Mouse (Mus musculus) central nervous system, embryonic 18 days (tissue): ENCODE data around the gene Tnni3. TPM values are rescaled to one million over a fixed set of nuclear protein-coding genes. Genes with fewer than 3 reads are reported as not detected.

Source experiments
- polyA plus RNA-seq: library from polyadenylated mRNA; depleted of rRNA; stranded (reverse); fragments of >200 nt; gene quantifications from 2 replicates; pipeline ENCODE4 v1.2.3, GENCODE M21; 2012; rRNA removed

Gene Tnni3
- polyA plus RNA-seq = 3.9 and 4.7 TPM in 2 replicates

GRCm38 (mm10) chr7:4524212-4524922 is at the start of gene Tnni3:
Gene Tnni3, minus strand, starts transcription at chr7:4524229.

GRCm38 (mm10) chr7:4547221-4547641 is 23.2 kb upstream of the Tnni3 start, which contains the start of gene Syt5:
Gene Syt5, minus strand, starts transcription at chr7:4547541.

GRCm38 (mm10) chr7:4532005-4532729 is 8.1 kb upstream of the Tnni3 start, which contains the start of gene Dnaaf3:
Gene Dnaaf3, minus strand, starts transcription at chr7:4532453.

GRCm38 (mm10) chr7:4516332-4517050 is 7.5 kb downstream of the Tnni3 start, which contains the start of gene Tnnt1:
Gene Tnnt1, minus strand, starts transcription at chr7:4516382.

GRCm38 (mm10) chr7:4501558-4502397 is 22.3 kb downstream of the Tnni3 start, which contains the start of gene Ppp1r12c:
Gene Ppp1r12c, minus strand, starts transcription at chr7:4501680.

Other genes starting within 250 kb of the Tnni3 start
- gene Ncr1, start 186.5 kb downstream of the Tnni3 start, polyA plus RNA-seq = not detected in 2 replicates
- gene Gp6, start 126.5 kb downstream of the Tnni3 start, polyA plus RNA-seq = 0.01 TPM in 1 of 2 replicates, not detected in the other
- 45.4 and 46.2 TPM in 2 replicates for gene Rdh13, start 78.6 kb downstream of the Tnni3 start, polyA plus RNA-seq
- 3.7 and 5.0 TPM in 2 replicates for gene Eps8l1, start 63.6 kb downstream of the Tnni3 start, polyA plus RNA-seq
- gene Ppp1r12c, start 22.5 kb downstream of the Tnni3 start, polyA plus RNA-seq = 71.2 and 86.7 TPM in 2 replicates
- gene Tnnt1, start 7.8 kb downstream of the Tnni3 start, polyA plus RNA-seq = 1.8 and 16.1 TPM in 2 replicates
- gene Dnaaf3, start 8.2 kb upstream of the Tnni3 start, polyA plus RNA-seq = 3.3 and 4.1 TPM in 2 replicates
- 181 and 203 TPM in 2 replicates for gene Syt5, start 23.3 kb upstream of the Tnni3 start, polyA plus RNA-seq
- 3.0 and 3.2 TPM in 2 replicates for gene Ptprh, start 79.8 kb upstream of the Tnni3 start, polyA plus RNA-seq
- gene Tmem86b, start 107.2 kb upstream of the Tnni3 start, polyA plus RNA-seq = 37.0 and 37.6 TPM in 2 replicates
- gene Ppp6r1, start 134.8 kb upstream of the Tnni3 start, polyA plus RNA-seq = 101 and 103 TPM in 2 replicates
- 102 and 104 TPM in 2 replicates for gene Hspbp1, start 160.8 kb upstream of the Tnni3 start, polyA plus RNA-seq
- 143 and 158 TPM in 2 replicates for gene Brsk1, start 166.4 kb upstream of the Tnni3 start, polyA plus RNA-seq
- gene Tmem150b, start 201.0 kb upstream of the Tnni3 start, polyA plus RNA-seq = 0.11 and 0.14 TPM in 2 replicates
- 112 and 122 TPM in 2 replicates for gene Kmt5c, start 215.9 kb upstream of the Tnni3 start, polyA plus RNA-seq
- gene Cox6b2, start 228.9 kb upstream of the Tnni3 start, polyA plus RNA-seq = 29.6 and 43.1 TPM in 2 replicates
- 0.03 TPM in 1 of 2 replicates, not detected in the other for gene Fam71e2, start 247.1 kb upstream of the Tnni3 start, polyA plus RNA-seq